Mouse (Mus musculus) heart, embryonic 10.5 days (tissue): Measurements from ENCODE around the gene Bcl2l15. TPM values are rescaled to one million over a fixed set of nuclear protein-coding genes. Genes with fewer than 3 reads are reported as not detected.
A peak's percentile ranks its signal among the peaks of the same experiment; 100 is the strongest.
"Not testable (repeated sequence)": the region's sequence is repeated elsewhere in the genome, so short reads cannot be mapped to it uniquely, and the experiment has no call there.

Experiments used
- DNase-seq: peaks from one replicate; pipeline ENCODE4 v3.0.0-alpha.2; 2017; ENCODE audit warnings: low spot score
- H3K27ac ChIP-seq: fragments of 300-500 bp; sonication (generic); 2 replicates; pipeline ENCODE4 v1.5.1; 2016; ENCODE audit warnings: mild to moderate bottlenecking
- H3K27me3 ChIP-seq: fragments of 300-500 bp; sonication (generic); 2 replicates; pipeline ENCODE4 v1.6.1; 2016; ENCODE audit warnings: mild to moderate bottlenecking; ENCODE audit not compliant: poor library complexity, insufficient read depth, severe bottlenecking
- H3K36me3 ChIP-seq: fragments of 300-500 bp; sonication (generic); 2 replicates; pipeline ENCODE4 v1.6.1; 2016; ENCODE audit warnings: mild to moderate bottlenecking, moderate library complexity
- H3K4me1 ChIP-seq: fragments of 300-500 bp; sonication (generic); 2 replicates; pipeline ENCODE4 v1.6.1; 2016; ENCODE audit warnings: mild to moderate bottlenecking
- H3K4me3 ChIP-seq: fragments of 300-500 bp; sonication (generic); 2 replicates; pipeline ENCODE4 v1.5.1; 2016; ENCODE audit warnings: mild to moderate bottlenecking, moderate library complexity
- H3K9me3 ChIP-seq: fragments of 300-500 bp; sonication (generic); 2 replicates; pipeline ENCODE4 v1.6.1; 2016; ENCODE audit warnings: mild to moderate bottlenecking, moderate library complexity
- WGBS: fragments of 180-500 bp; shearing (Covaris S2); methylation state at CpG from one replicate; pipeline ENCODE4 v1.1.7; 2016; 5-methylcytosine and 5-hydroxymethylcytosine counted together
- polyA plus RNA-seq: library from polyadenylated mRNA; unstranded; fragments of >200 nt; fragmentation: Nextera tagmentation; extraction: Ambion mirVana; gene quantifications from 2 replicates; pipeline ENCODE4 v1.2.1, GENCODE M21; 2016

The Bcl2l15 gene
- 0.13 and 1.4 TPM in 2 replicates for polyA plus RNA-seq

GRCm38 (mm10) chr3:103832426-103832825, at the start of gene Bcl2l15:
Gene Bcl2l15 (plus strand): TSS chr3:103832601.
- H3K36me3 ChIP-seq: no peaks in the 10 kb centered on the region
- no peak within 1 kb of the TSS; the same call in 1 of the 2 replicates for H3K27ac ChIP-seq
- no peaks in the 10 kb centered on the region; the same call in 1 of the 2 replicates for H3K4me1 ChIP-seq
- no peak for DNase-seq
- no peaks in the 10 kb centered on the region for H3K27me3 ChIP-seq
- no peak within 1 kb of the TSS for H3K4me3 ChIP-seq
- no peaks in the 10 kb centered on the region for H3K9me3 ChIP-seq

GRCm38 (mm10) chr3:103782844-103783609, 49.4 kb upstream of the Bcl2l15 start:
- no peak for DNase-seq
- H3K4me1 ChIP-seq: peaks cover 22% of the 10 kb centered on the region
- no peaks in the 10 kb centered on the region for H3K9me3 ChIP-seq
- 86% methylated on average over 4 of the region's 4 CpGs for WGBS
- no peak overlapping the region for H3K27ac ChIP-seq
- no peaks in the 10 kb centered on the region for H3K27me3 ChIP-seq
- H3K4me3 ChIP-seq: no peak overlapping the region
- H3K36me3 ChIP-seq: peaks cover 1% of the 10 kb centered on the region

GRCm38 (mm10) chr3:103787225-103787624, 45.2 kb upstream of the Bcl2l15 start:
- H3K36me3 ChIP-seq: no peaks in the 10 kb centered on the region
- 73% methylated on average over 7 of the region's 7 CpGs for WGBS
- H3K27ac ChIP-seq: no peak overlapping the region

GRCm38 (mm10) chr3:103789096-103789495, 43.3 kb upstream of the Bcl2l15 start:
- no peak overlapping the region for H3K27ac ChIP-seq
- no peaks in the 10 kb centered on the region for H3K9me3 ChIP-seq
- peak overlapping the region; percentile 99 for H3K4me3 ChIP-seq
- no peaks in the 10 kb centered on the region for H3K27me3 ChIP-seq
- DNase-seq: no peak
- H3K4me1 ChIP-seq: peaks cover 17% of the 10 kb centered on the region
- no peaks in the 10 kb centered on the region for H3K36me3 ChIP-seq
- WGBS: 81% methylated on average over 7 of the region's 7 CpGs

More at GRCm38 (mm10) chr3:103787225-103787624, 45.2 kb upstream of the Bcl2l15 start:
- Histone ChIP-seq H3K27me3 (no peaks in the 10 kb centered on the region), H3K4me3 (no peak overlapping the region), H3K9me3 (no peaks in the 10 kb centered on the region), H3K4me1 (peaks cover 24% of the 10 kb centered on the region)
- no peak for DNase-seq

- no peaks in the 10 kb centered on the region for H3K27me3 ChIP-seq
- peak overlapping the region; percentile 99 for H3K4me3 ChIP-seq
- under 1% methylated on average over 14 of the region's 14 CpGs for WGBS
- DNase-seq: peak; percentile 82
- no peaks in the 10 kb centered on the region for H3K36me3 ChIP-seq
- H3K4me1 ChIP-seq: peaks cover 16% of the 10 kb centered on the region
- H3K27ac ChIP-seq: peak overlapping the region; percentile 99
- no peaks in the 10 kb centered on the region for H3K9me3 ChIP-seq
Measured at GRCm38 (mm10) chr3:103789891-103790345, 42.5 kb upstream of the Bcl2l15 start.

GRCm38 (mm10) chr3:103790346-103791145, 41.9 kb upstream of the Bcl2l15 start:
- Histone ChIP-seq H3K36me3 (no peaks in the 10 kb centered on the region), H3K4me1 (peaks cover 12% of the 10 kb centered on the region), H3K9me3 (no peaks in the 10 kb centered on the region), H3K27me3 (no peaks in the 10 kb centered on the region), H3K4me3 (peak overlapping the region; percentile 99), H3K27ac (peak overlapping the region; percentile 99)
- DNase-seq: peak; percentile 79
- under 1% methylated on average over 56 of the region's 61 CpGs for WGBS

GRCm38 (mm10) chr3:103791230-103792110, 40.9 kb upstream of the Bcl2l15 start, which contains the start of gene Hipk1:
Gene Hipk1 (minus strand): TSS chr3:103791563.
- WGBS: 10% methylated on average over 49 of the region's 49 CpGs
- Histone ChIP-seq H3K4me1 (peaks cover 8% of the 10 kb centered on the region), H3K4me3 (peak within 1 kb of the TSS; percentile 99), H3K27ac (peak within 1 kb of the TSS; percentile 99), H3K36me3 (no peaks in the 10 kb centered on the region), H3K27me3 (no peaks in the 10 kb centered on the region), H3K9me3 (no peaks in the 10 kb centered on the region)
- peak; percentile 97 for DNase-seq

- WGBS: 74% methylated on average over 5 of the region's 5 CpGs
- DNase-seq, H3K27me3 ChIP-seq, H3K4me1 ChIP-seq, H3K9me3 ChIP-seq, H3K36me3 ChIP-seq: not testable (repeated sequence)
- Histone ChIP-seq H3K27ac (peak overlapping the region; percentile 99), H3K4me3 (peak overlapping the region; percentile 99)
Measured at GRCm38 (mm10) chr3:103792111-103792406, 40.3 kb upstream of the Bcl2l15 start.

- WGBS: 73% methylated on average over 1 of the region's 1 CpGs
- H3K36me3 ChIP-seq: no peaks in the 10 kb centered on the region
- H3K4me3 ChIP-seq: no peak overlapping the region
- peaks cover 8% of the 10 kb centered on the region for H3K4me1 ChIP-seq
- DNase-seq: no peak
- no peaks in the 10 kb centered on the region for H3K27me3 ChIP-seq
- H3K27ac ChIP-seq: peak overlapping the region; percentile 38; the same call in 1 of the 2 replicates
- H3K9me3 ChIP-seq: no peaks in the 10 kb centered on the region
Measured at GRCm38 (mm10) chr3:103792566-103792965, 39.8 kb upstream of the Bcl2l15 start.

- Histone ChIP-seq H3K4me1 (peaks cover 5% of the 10 kb centered on the region; the same call in 1 of the 2 replicates), H3K4me3 (no peak overlapping the region), H3K27me3 (no peaks in the 10 kb centered on the region), H3K9me3 (no peaks in the 10 kb centered on the region), H3K27ac (no peak overlapping the region), H3K36me3 (0 out of 2 replicates have a peak, but pooled peaks cover 3% of the 10 kb centered on the region)
- no peak for DNase-seq
- WGBS: 55% methylated on average over 2 of the region's 2 CpGs
Measured at GRCm38 (mm10) chr3:103796389-103796788, 36.0 kb upstream of the Bcl2l15 start.

GRCm38 (mm10) chr3:103799507-103799906, 32.9 kb upstream of the Bcl2l15 start:
- H3K27me3 ChIP-seq: no peaks in the 10 kb centered on the region
- H3K4me1 ChIP-seq: peaks cover 9% of the 10 kb centered on the region
- no peaks in the 10 kb centered on the region for H3K9me3 ChIP-seq
- H3K36me3 ChIP-seq: peaks cover 26% of the 10 kb centered on the region
- 52% methylated on average over 2 of the region's 2 CpGs for WGBS
- peak overlapping the region; percentile 23; the same call in 1 of the 2 replicates for H3K27ac ChIP-seq
- DNase-seq: peak; percentile 80
- H3K4me3 ChIP-seq: no peak overlapping the region
